Mouse (Mus musculus): Measurements from ENCODE around the gene Arl16. TPM values are rescaled to one million over a fixed set of nuclear protein-coding genes. Genes with fewer than 3 reads are reported as not detected.

Gene Arl16
- polyA plus RNA-seq, 1 experiment = 26.4 TPM

- Histone ChIP-seq H3K4me3 (ENCODE audit: insufficient read depth, poor library complexity, severe bottlenecking) (no peak overlapping the region), H3K36me3 (ENCODE audit: control insufficient read depth, insufficient read depth) (peaks cover 52% of the 10 kb centered on the region), H3K79me3 (ENCODE audit: low read depth) (peaks cover 3% of the 10 kb centered on the region), H3K27me3 (ENCODE audit: control insufficient read depth, insufficient read depth, insufficient read length) (no peaks in the 10 kb centered on the region), H3ac (ENCODE audit: control insufficient read depth, insufficient read length, low read depth) (no peak overlapping the region), H3K79me2 (ENCODE audit: control insufficient read depth, insufficient read depth) (peaks cover 13% of the 10 kb centered on the region)
- no peak for TF ChIP-seq CTCF (IDR thresholded peaks at IDR 0.05; ENCODE audit: control insufficient read depth, insufficient read depth, insufficient read length)
- no peak for TF ChIP-seq USF1 (IDR thresholded peaks at IDR 0.05; ENCODE audit: low read depth)
- TF ChIP-seq MYOG (IDR thresholded peaks at IDR 0.05; ENCODE audit: control insufficient read depth, extremely low read depth, insufficient read length) = no peak
These were observed 30.8 kb upstream of the Arl16 start for GRCm38 (mm10) chr11:120498226-120498625.

- no peak overlapping the region for H3K4me3 ChIP-seq (ENCODE audit: insufficient read depth, poor library complexity, severe bottlenecking)
- TF ChIP-seq MAX (IDR thresholded peaks at IDR 0.05) (no peak), MYOG (IDR thresholded peaks at IDR 0.05; ENCODE audit: control insufficient read depth, extremely low read depth, insufficient read length) (no peak), FOSL1 (IDR thresholded peaks at IDR 0.05; ENCODE audit: insufficient read depth, low read length, poor library complexity, severe bottlenecking) (no peak), CEBPB (IDR thresholded peaks at IDR 0.05; ENCODE audit: low read depth) (no peak), USF1 (IDR thresholded peaks at IDR 0.05; ENCODE audit: low read depth) (no peak), CTCF (IDR thresholded peaks at IDR 0.05; ENCODE audit: control insufficient read depth, insufficient read depth, insufficient read length) (no peak), MYOD1 (IDR thresholded peaks at IDR 0.05; ENCODE audit: control insufficient read depth, insufficient read length, low read depth) (no peak)
- peaks cover 10% of the 10 kb centered on the region for H3K79me3 ChIP-seq (ENCODE audit: low read depth)
- no peaks in the 10 kb centered on the region for H3K27me3 ChIP-seq (ENCODE audit: control insufficient read depth, insufficient read depth, insufficient read length)
- peaks cover 21% of the 10 kb centered on the region for H3K79me2 ChIP-seq (ENCODE audit: control insufficient read depth, insufficient read depth)
- no peak overlapping the region for H3ac ChIP-seq (ENCODE audit: control insufficient read depth, insufficient read length, low read depth)
- H3K36me3 ChIP-seq (ENCODE audit: control insufficient read depth, insufficient read depth) = peaks cover 52% of the 10 kb centered on the region
These were observed 30.0 kb upstream of the Arl16 start for GRCm38 (mm10) chr11:120497436-120497835.

GRCm38 (mm10) chr11:120493911-120494310, 26.5 kb upstream of the Arl16 start:
- H3K4me3 ChIP-seq (ENCODE audit: insufficient read depth, poor library complexity, severe bottlenecking) = no peak overlapping the region
- peaks cover 14% of the 10 kb centered on the region for H3K79me3 ChIP-seq (ENCODE audit: low read depth)
- no peak overlapping the region for H3ac ChIP-seq (ENCODE audit: control insufficient read depth, insufficient read length, low read depth)
- no peaks in the 10 kb centered on the region for H3K27me3 ChIP-seq (ENCODE audit: control insufficient read depth, insufficient read depth, insufficient read length)
- peaks cover 31% of the 10 kb centered on the region for H3K79me2 ChIP-seq (ENCODE audit: control insufficient read depth, insufficient read depth)
- no peak for TF ChIP-seq USF1 (IDR thresholded peaks at IDR 0.05; ENCODE audit: low read depth)
- TF ChIP-seq FOSL1 (IDR thresholded peaks at IDR 0.05; ENCODE audit: insufficient read depth, low read length, poor library complexity, severe bottlenecking) = no peak
- no peak for TF ChIP-seq MYOD1 (IDR thresholded peaks at IDR 0.05; ENCODE audit: control insufficient read depth, insufficient read length, low read depth)
- no peak for TF ChIP-seq MAX (IDR thresholded peaks at IDR 0.05)
- TF ChIP-seq MYOG (IDR thresholded peaks at IDR 0.05; ENCODE audit: control insufficient read depth, extremely low read depth, insufficient read length) = no peak
- no peak for TF ChIP-seq CTCF (IDR thresholded peaks at IDR 0.05; ENCODE audit: control insufficient read depth, insufficient read depth, insufficient read length)
- no peak for TF ChIP-seq CEBPB (IDR thresholded peaks at IDR 0.05; ENCODE audit: low read depth)
- H3K36me3 ChIP-seq (ENCODE audit: control insufficient read depth, insufficient read depth) = peaks cover 64% of the 10 kb centered on the region

DNA sequence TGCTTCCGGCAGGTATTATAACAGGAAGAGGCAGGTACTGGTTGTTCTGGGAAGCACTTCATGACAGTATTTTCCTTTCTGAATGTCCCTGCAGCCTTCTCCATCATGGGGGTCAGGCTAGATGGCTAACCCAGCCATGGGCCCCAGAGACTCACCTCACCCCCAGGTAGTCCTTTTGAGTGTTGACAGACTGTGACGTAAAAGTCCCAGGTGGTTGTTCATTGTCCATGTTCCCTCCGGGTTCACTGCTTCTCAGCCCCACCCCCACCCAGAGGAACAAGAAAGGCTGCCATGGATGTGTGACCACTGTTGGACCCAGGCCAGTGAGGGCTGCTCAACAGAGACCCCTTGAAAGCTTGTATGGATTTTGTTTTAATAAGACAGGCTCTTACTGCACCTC, 25.9 kb upstream of the Arl16 start:
- Histone ChIP-seq H3K36me3 (ENCODE audit: control insufficient read depth, insufficient read depth) (peaks cover 64% of the 10 kb centered on the region), H3K79me2 (ENCODE audit: control insufficient read depth, insufficient read depth) (peaks cover 31% of the 10 kb centered on the region), H3K79me3 (ENCODE audit: low read depth) (peaks cover 14% of the 10 kb centered on the region), H3K27me3 (ENCODE audit: control insufficient read depth, insufficient read depth, insufficient read length) (no peaks in the 10 kb centered on the region), H3K4me3 (ENCODE audit: insufficient read depth, poor library complexity, severe bottlenecking) (peak overlapping the region; percentile 99), H3ac (ENCODE audit: control insufficient read depth, insufficient read length, low read depth) (no peak overlapping the region)
- TF ChIP-seq MYOG (IDR thresholded peaks at IDR 0.05; ENCODE audit: control insufficient read depth, extremely low read depth, insufficient read length) (no peak), FOSL1 (IDR thresholded peaks at IDR 0.05; ENCODE audit: insufficient read depth, low read length, poor library complexity, severe bottlenecking) (no peak), CTCF (IDR thresholded peaks at IDR 0.05; ENCODE audit: control insufficient read depth, insufficient read depth, insufficient read length) (no peak), CEBPB (IDR thresholded peaks at IDR 0.05; ENCODE audit: low read depth) (no peak), USF1 (IDR thresholded peaks at IDR 0.05; ENCODE audit: low read depth) (no peak)

DNA sequence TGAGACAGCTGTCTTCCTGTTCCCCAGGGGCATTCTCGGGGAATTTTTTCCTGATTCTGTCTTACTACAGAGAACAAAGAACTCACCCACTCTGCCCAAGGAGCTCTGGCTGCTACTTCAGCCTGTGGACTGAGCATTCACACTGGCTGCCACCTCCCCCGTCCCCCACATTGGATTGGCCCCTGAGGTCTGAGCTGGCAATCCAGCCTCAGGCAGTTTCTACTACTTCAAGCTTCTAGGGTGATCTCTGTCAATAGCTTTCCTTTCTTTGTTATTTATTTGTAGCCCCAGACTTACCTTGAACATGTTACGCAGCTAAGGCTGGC, 25.4 kb upstream of the Arl16 start:
- no peaks in the 10 kb centered on the region for H3K27me3 ChIP-seq (ENCODE audit: control insufficient read depth, insufficient read depth, insufficient read length)
- peak overlapping the region; percentile 16 for H3ac ChIP-seq (ENCODE audit: control insufficient read depth, insufficient read length, low read depth)
- peaks cover 14% of the 10 kb centered on the region for H3K79me3 ChIP-seq (ENCODE audit: low read depth)
- H3K36me3 ChIP-seq (ENCODE audit: control insufficient read depth, insufficient read depth) = peaks cover 64% of the 10 kb centered on the region
- no peak for TF ChIP-seq FOSL1 (IDR thresholded peaks at IDR 0.05; ENCODE audit: insufficient read depth, low read length, poor library complexity, severe bottlenecking)
- no peak for TF ChIP-seq CTCF (IDR thresholded peaks at IDR 0.05; ENCODE audit: control insufficient read depth, insufficient read depth, insufficient read length)
- no peak for TF ChIP-seq MAX (IDR thresholded peaks at IDR 0.05)
- no peak for TF ChIP-seq MYOG (IDR thresholded peaks at IDR 0.05; ENCODE audit: control insufficient read depth, extremely low read depth, insufficient read length)
- no peak for TF ChIP-seq CEBPB (IDR thresholded peaks at IDR 0.05; ENCODE audit: low read depth)
- TF ChIP-seq MYOD1 (IDR thresholded peaks at IDR 0.05; ENCODE audit: control insufficient read depth, insufficient read length, low read depth) = no peak
- TF ChIP-seq USF1 (IDR thresholded peaks at IDR 0.05; ENCODE audit: low read depth) = no peak
- H3K4me3 ChIP-seq (ENCODE audit: insufficient read depth, poor library complexity, severe bottlenecking) = peak overlapping the region; percentile 99
- H3K79me2 ChIP-seq (ENCODE audit: control insufficient read depth, insufficient read depth) = peaks cover 35% of the 10 kb centered on the region

Measured in C2C12 (cell line).